Mouse (Mus musculus) testis, adult 2 months (tissue): Measurements from ENCODE around the gene Prkcz. TPM values are rescaled to one million over a fixed set of nuclear protein-coding genes. Genes with fewer than 3 reads are reported as not detected.

Experiments
- H3K27ac ChIP-seq: fragments of 200-500 bp; 2 replicates; pipeline ENCODE4 v1.5.1; 2012; ENCODE audit warnings: low read depth, low read length; ENCODE audit not compliant: control insufficient read depth, insufficient read depth
- H3K27me3 ChIP-seq: fragments of 200-500 bp; 2 replicates; pipeline ENCODE4 v1.6.1; 2012; ENCODE audit warnings: mild to moderate bottlenecking, low read length, moderate library complexity; ENCODE audit not compliant: control insufficient read depth, insufficient read depth
- H3K36me3 ChIP-seq: fragments of 200-500 bp; 2 replicates; pipeline ENCODE4 v1.6.1; 2012; ENCODE audit warnings: mild to moderate bottlenecking, low read length; ENCODE audit not compliant: control insufficient read depth, insufficient read depth
- H3K4me1 ChIP-seq: fragments of 200-500 bp; 2 replicates; pipeline ENCODE4 v1.6.1; 2012; ENCODE audit warnings: low read length; ENCODE audit not compliant: control insufficient read depth, insufficient read depth
- H3K4me3 ChIP-seq: fragments of 200-500 bp; 2 replicates; pipeline ENCODE4 v1.5.1; 2012; ENCODE audit warnings: low read depth, mild to moderate bottlenecking, low read length, moderate library complexity, mixed read lengths; ENCODE audit not compliant: control insufficient read depth
- CTCF ChIP-seq: fragments of 200-500 bp; IDR thresholded peaks from 2 replicates; pipeline ENCODE4 v1.5.1; 2012; ENCODE audit warnings: low read depth, mild to moderate bottlenecking, inconsistent platforms, low read length, moderate library complexity; ENCODE audit not compliant: control insufficient read depth, insufficient read depth, insufficient replicate concordance
- POLR2A ChIP-seq: fragments of 200-500 bp; IDR thresholded peaks from 2 replicates; pipeline ENCODE4 v1.6.1; 2012; ENCODE audit warnings: low read depth, mild to moderate bottlenecking, inconsistent platforms, low read length, moderate library complexity; ENCODE audit not compliant: control insufficient read depth
- polyA plus RNA-seq: library from polyadenylated mRNA; depleted of rRNA; stranded (reverse); fragments of >200 nt; gene quantifications from 2 replicates; pipeline ENCODE4 v1.2.3, GENCODE M21; 2012

The Prkcz gene
- polyA plus RNA-seq, 1 experiment = 16.5 TPM

GRCm38 (mm10) chr4:155370737-155371715 lies 9.9 kb upstream of the Prkcz start:
- Histone ChIP-seq H3K36me3 (no peaks in the 10 kb centered on the region), H3K27me3 (no peaks in the 10 kb centered on the region), H3K4me3 (no peak overlapping the region), H3K4me1 (peaks cover 3% of the 10 kb centered on the region), H3K27ac (no peak overlapping the region)
- TF ChIP-seq POLR2A (no peak), CTCF (no peak)

- peak; percentile 95; the same call in 1 of the 2 replicates for TF ChIP-seq CTCF
- no peak for TF ChIP-seq POLR2A
- peak overlapping the region; percentile 48 for H3K4me3 ChIP-seq
These were observed 7.5 kb upstream of the Prkcz start for GRCm38 (mm10) chr4:155368684-155369083.

GRCm38 (mm10) chr4:155367739-155368138 lies 6.6 kb upstream of the Prkcz start:
- Histone ChIP-seq H3K36me3 (no peaks in the 10 kb centered on the region), H3K27me3 (no peaks in the 10 kb centered on the region), H3K4me3 (no peak overlapping the region), H3K27ac (no peak overlapping the region), H3K4me1 (peaks cover 3% of the 10 kb centered on the region)
- TF ChIP-seq CTCF = no peak
- TF ChIP-seq POLR2A = no peak

More at GRCm38 (mm10) chr4:155368684-155369083, 7.5 kb upstream of the Prkcz start:
- Histone ChIP-seq H3K27ac (no peak overlapping the region), H3K4me1 (peaks cover 3% of the 10 kb centered on the region), H3K27me3 (no peaks in the 10 kb centered on the region), H3K36me3 (no peaks in the 10 kb centered on the region)

GRCm38 (mm10) chr4:155366784-155367183 lies 5.6 kb upstream of the Prkcz start:
- H3K4me3 ChIP-seq = no peak overlapping the region
- H3K27me3 ChIP-seq = no peaks in the 10 kb centered on the region
- peaks cover 8% of the 10 kb centered on the region for H3K4me1 ChIP-seq
- no peak overlapping the region for H3K27ac ChIP-seq
- TF ChIP-seq POLR2A (no peak), CTCF (no peak)
- no peaks in the 10 kb centered on the region for H3K36me3 ChIP-seq

GRCm38 (mm10) chr4:155362443-155362842 lies 1.3 kb upstream of the Prkcz start:
- TF ChIP-seq POLR2A (no peak), CTCF (no peak)
- no peaks in the 10 kb centered on the region for H3K36me3 ChIP-seq
- H3K27ac ChIP-seq = no peak overlapping the region
- peak overlapping the region; percentile 53; the same call in 1 of the 2 replicates for H3K4me3 ChIP-seq
- H3K4me1 ChIP-seq = peaks cover 25% of the 10 kb centered on the region
- H3K27me3 ChIP-seq = no peaks in the 10 kb centered on the region

- Histone ChIP-seq H3K4me3 (peak overlapping the region; percentile 79), H3K4me1 (peaks cover 25% of the 10 kb centered on the region), H3K36me3 (no peaks in the 10 kb centered on the region), H3K27me3 (no peaks in the 10 kb centered on the region), H3K27ac (no peak overlapping the region)
- TF ChIP-seq POLR2A (no peak), CTCF (no peak)
These were observed 305 bp downstream of the Prkcz start for GRCm38 (mm10) chr4:155360856-155361255.

- Histone ChIP-seq H3K27me3 (no peaks in the 10 kb centered on the region), H3K4me3 (no peak overlapping the region), H3K27ac (no peak overlapping the region), H3K4me1 (peaks cover 25% of the 10 kb centered on the region), H3K36me3 (no peaks in the 10 kb centered on the region)
- TF ChIP-seq POLR2A (no peak), CTCF (no peak)
These were observed 1.3 kb downstream of the Prkcz start for GRCm38 (mm10) chr4:155359560-155360464.
